Mouse (Mus musculus): ENCODE data around the gene Sox9. TPM values are rescaled to one million over a fixed set of nuclear protein-coding genes. Genes with fewer than 3 reads are reported as not detected.

The Sox9 gene
- 57.9 and 58.6 TPM in 2 replicates for polyA plus RNA-seq (2016; fragmentation: Nextera tagmentation; extraction: Ambion mirVana)

- Histone ChIP-seq H3K9ac (peak within 1 kb of the TSS; percentile 75), H3K36me3 (no peaks in the 10 kb centered on the region), H3K4me2 (peak within 1 kb of the TSS; percentile 87), H3K4me3 (peak within 1 kb of the TSS; percentile 61), H3K9me3 (replicated peaks) (no peaks in the 10 kb centered on the region), H3K27ac (ENCODE audit: poor library complexity, severe bottlenecking) (peak within 1 kb of the TSS; percentile 61), H3K27me3 (replicated peaks) (peaks cover 56% of the 10 kb centered on the region), H3K4me1 (replicated peaks) (peaks cover 45% of the 10 kb centered on the region)
- under 1% methylated on average over 15 of the region's 15 CpGs for WGBS
- peak; percentile 54 for ATAC-seq (ENCODE audit: insufficient number of reproducible peaks, low FRiP score)
Measured at GRCm38 (mm10) chr11:112781994-112782356, at the start of gene Sox9. TSS of gene Sox9 (plus strand) at chr11:112782224.

GRCm38 (mm10) chr11:112732401-112732800 is 49.6 kb upstream of the Sox9 start:
- ATAC-seq (ENCODE audit: insufficient number of reproducible peaks, low FRiP score) = no peak
- Histone ChIP-seq H3K4me3 (no peak overlapping the region), H3K9me3 (replicated peaks) (no peaks in the 10 kb centered on the region), H3K36me3 (no peaks in the 10 kb centered on the region), H3K9ac (no peak overlapping the region), H3K4me2 (no peak overlapping the region), H3K27ac (ENCODE audit: poor library complexity, severe bottlenecking) (no peak overlapping the region), H3K27me3 (replicated peaks) (0 out of 2 replicates have a peak, but pooled peaks cover 3% of the 10 kb centered on the region), H3K4me1 (replicated peaks) (peaks cover 13% of the 10 kb centered on the region)
- WGBS = 70% methylated on average over 7 of the region's 7 CpGs

- Histone ChIP-seq H3K4me3 (no peak overlapping the region), H3K36me3 (no peaks in the 10 kb centered on the region), H3K9ac (no peak overlapping the region), H3K9me3 (replicated peaks) (no peaks in the 10 kb centered on the region), H3K4me2 (no peak overlapping the region), H3K27ac (ENCODE audit: poor library complexity, severe bottlenecking) (no peak overlapping the region), H3K4me1 (replicated peaks) (no peaks in the 10 kb centered on the region), H3K27me3 (replicated peaks) (no peaks in the 10 kb centered on the region)
- ATAC-seq (ENCODE audit: insufficient number of reproducible peaks, low FRiP score) = no peak
- WGBS = 52% methylated on average over 5 of the region's 5 CpGs
Measured at GRCm38 (mm10) chr11:112737071-112737470, 45.0 kb upstream of the Sox9 start.

- ATAC-seq (ENCODE audit: insufficient number of reproducible peaks, low FRiP score) = no peak
- H3K27me3 ChIP-seq (replicated peaks) = no peaks in the 10 kb centered on the region
- no peak overlapping the region for H3K4me2 ChIP-seq
- H3K27ac ChIP-seq (ENCODE audit: poor library complexity, severe bottlenecking) = no peak overlapping the region
- H3K36me3 ChIP-seq = no peaks in the 10 kb centered on the region
- H3K4me3 ChIP-seq = no peak overlapping the region
- H3K4me1 ChIP-seq (replicated peaks) = no peaks in the 10 kb centered on the region
- H3K9me3 ChIP-seq (replicated peaks) = no peaks in the 10 kb centered on the region
- H3K9ac ChIP-seq = no peak overlapping the region
- WGBS = 96% methylated on average over 1 of the region's 1 CpGs
Measured at GRCm38 (mm10) chr11:112739681-112740080, 42.3 kb upstream of the Sox9 start.

- H3K27ac ChIP-seq (ENCODE audit: poor library complexity, severe bottlenecking) = no peak overlapping the region
- H3K4me3 ChIP-seq = no peak overlapping the region
- H3K4me1 ChIP-seq (replicated peaks) = no peaks in the 10 kb centered on the region
- no peak for ATAC-seq (ENCODE audit: insufficient number of reproducible peaks, low FRiP score)
- H3K27me3 ChIP-seq (replicated peaks) = no peaks in the 10 kb centered on the region
- no peak overlapping the region for H3K4me2 ChIP-seq
- no peaks in the 10 kb centered on the region for H3K9me3 ChIP-seq (replicated peaks)
- no peak overlapping the region for H3K9ac ChIP-seq
- no peaks in the 10 kb centered on the region for H3K36me3 ChIP-seq
- 50% methylated on average over 4 of the region's 4 CpGs for WGBS
Measured at GRCm38 (mm10) chr11:112756516-112756915, 25.5 kb upstream of the Sox9 start.

GRCm38 (mm10) chr11:112758056-112758455 is 24.0 kb upstream of the Sox9 start:
- Histone ChIP-seq H3K4me1 (replicated peaks) (no peaks in the 10 kb centered on the region), H3K36me3 (no peaks in the 10 kb centered on the region), H3K27me3 (replicated peaks) (no peaks in the 10 kb centered on the region), H3K27ac (ENCODE audit: poor library complexity, severe bottlenecking) (no peak overlapping the region), H3K4me2 (no peak overlapping the region), H3K9me3 (replicated peaks) (no peaks in the 10 kb centered on the region), H3K4me3 (no peak overlapping the region), H3K9ac (no peak overlapping the region)
- ATAC-seq (ENCODE audit: insufficient number of reproducible peaks, low FRiP score) = no peak
- 64% methylated on average over 9 of the region's 9 CpGs for WGBS

- H3K9me3 ChIP-seq (replicated peaks) = no peaks in the 10 kb centered on the region
- H3K27me3 ChIP-seq (replicated peaks) = no peaks in the 10 kb centered on the region
- H3K9ac ChIP-seq = no peak overlapping the region
- no peaks in the 10 kb centered on the region for H3K4me1 ChIP-seq (replicated peaks)
- no peak overlapping the region for H3K4me2 ChIP-seq
- H3K36me3 ChIP-seq = no peaks in the 10 kb centered on the region
- ATAC-seq (ENCODE audit: insufficient number of reproducible peaks, low FRiP score) = no peak
- WGBS = 76% methylated on average over 4 of the region's 4 CpGs
- no peak overlapping the region for H3K27ac ChIP-seq (ENCODE audit: poor library complexity, severe bottlenecking)
- no peak overlapping the region for H3K4me3 ChIP-seq
Measured at GRCm38 (mm10) chr11:112766956-112767355, 15.1 kb upstream of the Sox9 start.

GRCm38 (mm10) chr11:112767531-112768041 is 14.4 kb upstream of the Sox9 start:
- no peak overlapping the region for H3K4me3 ChIP-seq
- ATAC-seq (ENCODE audit: insufficient number of reproducible peaks, low FRiP score) = no peak
- H3K4me1 ChIP-seq (replicated peaks) = no peaks in the 10 kb centered on the region
- no peaks in the 10 kb centered on the region for H3K9me3 ChIP-seq (replicated peaks)
- 69% methylated on average over 15 of the region's 15 CpGs for WGBS
- no peak overlapping the region for H3K4me2 ChIP-seq
- H3K27ac ChIP-seq (ENCODE audit: poor library complexity, severe bottlenecking) = no peak overlapping the region
- H3K36me3 ChIP-seq = no peaks in the 10 kb centered on the region
- H3K27me3 ChIP-seq (replicated peaks) = no peaks in the 10 kb centered on the region
- H3K9ac ChIP-seq = no peak overlapping the region

- Histone ChIP-seq H3K9ac (no peak overlapping the region), H3K27me3 (replicated peaks) (peaks cover 31% of the 10 kb centered on the region), H3K36me3 (no peaks in the 10 kb centered on the region), H3K4me2 (0 out of 2 replicates have a peak overlapping the region, but pooled peaks have one; percentile 5), H3K27ac (ENCODE audit: poor library complexity, severe bottlenecking) (no peak overlapping the region), H3K4me3 (no peak overlapping the region), H3K9me3 (replicated peaks) (no peaks in the 10 kb centered on the region), H3K4me1 (replicated peaks) (peaks cover 3% of the 10 kb centered on the region)
- WGBS = 35% methylated on average over 11 of the region's 11 CpGs
- no peak for ATAC-seq (ENCODE audit: insufficient number of reproducible peaks, low FRiP score)
Measured at GRCm38 (mm10) chr11:112772791-112773355, 9.2 kb upstream of the Sox9 start.

GRCm38 (mm10) chr11:112779762-112780161 is 2.3 kb upstream of the Sox9 start:
- WGBS = 1% methylated on average over 10 of the region's 10 CpGs
- Histone ChIP-seq H3K4me1 (replicated peaks) (peaks cover 39% of the 10 kb centered on the region), H3K36me3 (no peaks in the 10 kb centered on the region), H3K27ac (ENCODE audit: poor library complexity, severe bottlenecking) (no peak overlapping the region), H3K4me2 (peak overlapping the region; percentile 29), H3K9me3 (replicated peaks) (no peaks in the 10 kb centered on the region), H3K9ac (no peak overlapping the region), H3K27me3 (replicated peaks) (peaks cover 68% of the 10 kb centered on the region), H3K4me3 (no peak overlapping the region)
- no peak for ATAC-seq (ENCODE audit: insufficient number of reproducible peaks, low FRiP score)

- ATAC-seq (ENCODE audit: insufficient number of reproducible peaks, low FRiP score) = no peak
- H3K36me3 ChIP-seq = no peaks in the 10 kb centered on the region
- no peak overlapping the region for H3K9ac ChIP-seq
- H3K27ac ChIP-seq (ENCODE audit: poor library complexity, severe bottlenecking) = no peak overlapping the region
- peak overlapping the region; percentile 61; the same call in 1 of the 2 replicates for H3K4me3 ChIP-seq
- H3K9me3 ChIP-seq (replicated peaks) = no peaks in the 10 kb centered on the region
- peaks cover 67% of the 10 kb centered on the region for H3K27me3 ChIP-seq (replicated peaks)
- WGBS = 3% methylated on average over 19 of the region's 19 CpGs
- peak overlapping the region; percentile 87 for H3K4me2 ChIP-seq
- H3K4me1 ChIP-seq (replicated peaks) = peaks cover 45% of the 10 kb centered on the region
Measured at GRCm38 (mm10) chr11:112780394-112780920, 1.6 kb upstream of the Sox9 start.
